Mouse (Mus musculus) neural tube, embryonic 10.5 days (tissue): Measurements from ENCODE around the gene Sh3bp2.

Source experiments
- DNase-seq: peaks from one replicate; pipeline ENCODE4 v3.0.0-alpha.2; 2017; ENCODE audit warnings: low spot score; ENCODE audit errors: extremely low spot score

The Sh3bp2 gene

DNA sequence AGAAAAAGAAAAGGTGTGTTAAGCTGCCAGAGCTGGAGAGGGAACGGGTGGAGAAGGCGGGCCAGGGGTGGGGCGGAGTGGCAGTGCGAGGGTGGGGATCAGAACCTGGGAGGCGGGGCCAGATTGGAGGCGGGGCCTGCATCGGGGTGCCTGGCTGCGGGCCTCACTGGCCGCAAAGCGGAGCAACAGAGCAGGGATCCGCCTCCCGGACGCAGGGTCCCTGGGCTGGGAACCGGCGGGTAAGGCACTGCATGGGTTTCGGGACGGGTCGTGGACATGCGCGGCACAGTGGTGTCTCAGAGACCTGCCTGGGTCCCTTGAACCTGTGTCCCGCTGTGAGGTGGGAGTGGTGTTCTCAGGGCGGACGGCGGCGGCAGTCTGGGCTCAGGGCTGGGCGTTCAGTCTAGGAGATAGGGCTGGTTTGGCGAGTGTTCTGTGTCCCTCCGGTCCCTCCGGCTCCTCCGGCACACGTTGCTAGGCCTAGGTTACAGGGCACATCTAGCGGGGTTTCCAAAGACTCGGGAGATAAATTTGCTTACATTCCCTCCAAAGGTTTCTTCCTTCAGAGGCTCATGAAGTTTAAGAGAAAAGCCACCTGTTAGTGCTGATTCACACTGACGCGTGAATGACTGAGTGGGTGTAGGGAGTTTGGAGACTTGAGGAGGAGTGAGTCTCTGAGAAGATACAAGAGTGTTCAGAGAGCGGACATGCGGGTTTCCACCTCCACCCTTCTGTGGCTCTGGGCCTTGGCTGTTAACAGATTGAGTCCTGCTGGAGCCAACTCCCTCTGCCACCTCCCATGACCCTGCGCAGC lies at the start of gene Sh3bp2:
Gene Sh3bp2 (plus strand): TSS at position 176 of the 814 bp plus-strand sequence.
- peak; percentile 89 for DNase-seq

DNA sequence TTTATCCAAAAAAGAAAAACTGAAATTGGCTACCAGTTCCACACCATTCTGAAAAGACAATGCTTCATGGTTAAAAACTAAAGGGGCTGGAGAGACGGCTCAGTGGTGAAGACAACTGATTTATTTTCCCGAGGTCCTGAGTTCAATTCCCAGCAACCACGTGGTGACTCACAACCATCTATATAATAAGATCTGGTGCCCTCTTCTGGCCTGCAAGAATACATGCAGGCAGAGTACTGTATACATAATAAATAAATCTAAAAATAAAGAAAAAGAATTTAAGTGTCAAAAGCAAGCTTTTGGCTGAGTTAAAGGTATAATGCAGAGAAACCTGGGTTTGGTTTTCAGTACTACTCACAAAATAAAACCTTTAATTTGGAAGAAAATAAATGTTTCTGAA lies 44.7 kb upstream of the Sh3bp2 start:
- no peak for DNase-seq

DNA sequence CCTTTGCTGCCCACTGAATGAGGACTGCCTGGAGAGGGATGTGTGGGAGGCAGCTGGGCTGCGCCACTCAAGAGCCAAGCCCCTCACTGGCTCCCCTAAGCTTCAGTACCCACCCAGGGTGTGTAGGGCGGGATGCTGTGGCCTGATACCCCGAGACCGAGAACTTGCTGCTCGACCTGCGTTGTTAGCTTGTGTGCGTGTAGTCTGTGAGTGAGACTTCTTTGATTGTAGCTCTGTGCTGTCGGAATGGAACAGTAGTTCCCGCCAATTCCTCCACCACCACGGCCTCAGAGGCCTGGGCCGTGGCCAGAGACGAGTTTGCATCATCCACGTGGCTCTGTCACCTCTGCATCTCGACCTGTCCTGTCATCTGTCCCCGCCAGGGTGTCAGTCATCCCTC lies 39.9 kb upstream of the Sh3bp2 start:
- DNase-seq, result no peak

DNA sequence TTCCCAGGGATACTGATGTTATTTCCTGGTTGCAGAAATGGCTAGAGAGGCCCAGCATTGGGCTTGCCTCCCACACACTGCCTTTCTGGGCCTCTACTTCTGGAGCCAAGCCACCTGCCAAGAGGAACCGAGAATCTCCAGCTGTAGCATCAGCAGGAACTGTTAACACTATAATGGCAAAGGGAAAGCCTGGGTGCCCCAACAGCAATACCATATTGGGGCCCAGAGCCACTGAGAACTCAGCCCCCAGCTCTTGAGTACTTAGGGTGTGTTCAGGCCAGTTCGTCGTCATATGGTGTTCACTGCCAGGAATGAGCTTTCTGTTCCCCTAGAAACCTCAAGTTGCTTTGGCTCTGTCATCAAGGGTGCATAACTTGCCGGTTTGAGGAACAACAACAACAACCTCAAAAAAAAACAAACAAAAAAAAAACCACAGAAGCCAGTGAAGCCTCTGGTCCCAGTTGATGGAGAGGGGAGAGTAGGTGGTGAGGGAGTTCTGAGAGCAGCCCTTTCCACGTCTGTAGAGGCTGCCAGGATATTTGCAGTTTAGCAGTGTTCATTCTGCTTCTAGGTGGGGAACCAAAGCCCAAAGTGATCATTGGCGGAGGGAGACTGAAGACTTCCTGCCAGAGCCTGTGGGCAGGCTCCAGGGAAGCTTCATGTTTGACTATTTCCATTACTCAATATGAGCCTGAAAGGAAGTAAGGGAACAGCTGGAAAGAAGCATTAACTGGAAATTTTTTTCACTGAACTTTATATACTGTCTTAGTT lies 38.1 kb upstream of the Sh3bp2 start:
- DNase-seq, result no peak

DNA sequence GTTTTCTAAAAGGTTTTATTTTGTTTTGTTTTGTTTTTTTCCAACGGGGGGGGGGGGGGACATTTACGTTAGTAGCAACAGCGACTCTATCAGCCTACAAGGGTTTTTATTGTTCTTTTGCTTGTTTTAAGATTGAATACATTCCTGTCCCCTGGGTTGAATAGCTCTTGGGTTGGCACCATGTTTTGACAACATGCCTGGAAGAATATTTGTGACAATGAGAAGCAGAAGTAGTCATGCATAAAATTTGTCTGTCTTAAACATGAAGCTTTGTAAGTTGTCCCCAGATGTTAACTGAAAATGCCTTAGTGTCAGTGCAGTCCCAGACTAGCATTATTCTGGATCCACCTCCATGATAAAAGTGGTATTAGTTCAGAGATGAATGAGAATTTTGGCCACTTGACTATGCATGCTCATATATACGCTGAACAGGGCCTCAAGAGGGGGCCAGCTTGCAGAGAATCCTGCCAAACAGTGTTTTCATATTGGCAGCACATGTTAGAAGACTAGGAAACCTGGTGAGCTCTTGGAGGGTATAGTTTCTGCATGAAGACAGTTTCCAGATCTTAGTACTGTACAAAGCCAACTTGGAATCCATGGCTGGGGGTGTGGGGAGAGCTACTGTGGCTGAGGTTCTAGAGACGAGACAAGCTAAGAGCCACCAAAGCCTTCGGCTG lies 36.8 kb upstream of the Sh3bp2 start:
- DNase-seq, result no peak

DNA sequence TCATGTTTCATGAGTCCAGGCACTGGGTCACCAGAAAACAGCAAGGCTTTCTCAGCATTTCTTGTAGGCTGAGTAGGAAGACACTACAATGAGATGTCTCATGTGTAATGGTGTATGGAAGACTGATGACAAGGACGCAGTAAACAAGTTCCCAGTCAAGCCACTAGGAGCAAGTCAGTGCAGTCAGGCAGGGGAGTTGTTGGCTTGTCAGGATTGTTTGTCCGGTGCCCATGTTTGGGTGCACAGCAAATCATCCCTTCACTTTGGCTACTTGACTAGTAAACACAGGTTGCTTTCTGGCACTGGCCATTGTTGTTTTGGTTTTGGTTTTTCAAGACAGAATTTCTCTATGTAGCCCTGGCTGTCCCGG lies 36.2 kb upstream of the Sh3bp2 start:
- no peak for DNase-seq

DNA sequence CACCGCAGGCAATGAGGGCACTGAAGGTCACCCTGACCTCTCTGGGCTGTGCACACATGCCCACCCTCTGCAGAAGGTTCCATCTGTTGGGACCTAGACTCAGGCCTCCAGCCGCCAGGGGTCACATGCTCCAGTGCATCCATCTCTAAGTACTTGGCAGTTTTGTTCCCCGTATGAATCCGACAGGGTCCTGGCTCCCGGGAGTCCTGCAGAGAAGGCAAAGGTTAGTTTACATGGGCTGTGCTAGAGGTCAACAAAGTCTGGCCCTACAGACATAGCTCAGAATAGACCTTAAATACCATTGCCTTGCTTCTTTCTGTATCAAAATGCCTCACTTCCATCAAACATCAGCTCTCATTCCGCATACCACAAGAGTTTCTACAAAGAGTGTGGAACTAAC lies 28.9 kb upstream of the Sh3bp2 start:
- no peak for DNase-seq

DNA sequence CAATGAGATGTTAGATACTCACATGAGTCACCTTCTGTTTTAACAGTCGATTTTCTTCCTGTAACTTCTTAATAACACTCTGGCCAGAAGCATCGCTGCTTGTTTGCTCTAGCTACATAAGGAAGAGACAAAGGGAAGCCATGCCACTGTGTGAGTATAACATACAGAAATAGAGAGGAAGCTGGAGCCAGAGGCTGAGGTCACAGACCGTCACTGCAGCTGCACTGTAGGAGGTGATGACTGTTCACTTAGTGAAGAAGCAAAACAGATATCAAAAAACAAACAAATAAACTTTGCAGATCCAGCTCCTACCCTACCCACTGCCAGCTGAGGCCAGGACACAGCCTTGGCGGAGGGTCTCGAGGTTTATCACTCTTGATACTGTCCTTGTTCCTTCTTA lies 24.8 kb upstream of the Sh3bp2 start:
- no peak for DNase-seq

DNA sequence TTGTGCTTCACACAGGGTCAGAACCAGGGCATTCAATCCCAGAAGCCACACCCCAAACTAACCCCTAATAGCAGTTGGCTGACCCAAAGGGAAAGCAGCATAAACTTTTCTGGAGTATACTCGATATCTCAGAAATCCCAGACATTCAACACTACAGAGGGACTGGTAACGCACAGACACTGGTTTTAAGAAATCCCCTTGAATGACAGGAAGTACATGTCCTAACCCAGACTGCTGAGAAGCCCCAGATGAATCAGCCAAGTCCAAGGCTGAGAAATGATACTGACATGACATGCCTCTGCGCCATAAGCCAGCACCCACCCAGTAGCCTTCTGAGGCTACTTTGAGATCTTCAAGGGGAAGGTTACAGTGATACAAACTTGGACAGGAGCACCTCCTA lies 24.1 kb upstream of the Sh3bp2 start:
- DNase-seq, result no peak

DNA sequence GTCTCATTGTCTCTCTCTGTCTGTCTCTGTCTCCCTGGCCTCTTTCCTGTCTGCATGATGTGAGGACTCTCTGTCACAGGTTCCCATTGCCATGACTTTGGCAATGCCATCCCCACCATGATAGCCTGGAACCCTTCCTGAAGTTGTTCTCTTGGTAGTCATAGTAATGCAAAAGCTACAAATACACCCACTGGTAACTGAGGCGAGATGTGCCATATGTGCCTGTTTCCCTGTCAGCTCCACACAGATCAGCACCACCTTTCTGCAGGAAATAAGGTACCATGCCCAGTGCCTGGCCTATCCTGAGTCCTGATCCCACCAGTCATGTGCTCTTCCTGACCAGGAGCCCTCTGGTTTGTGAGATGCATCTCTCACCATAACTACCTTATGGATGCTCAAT lies 23.2 kb upstream of the Sh3bp2 start:
- no peak for DNase-seq

DNA sequence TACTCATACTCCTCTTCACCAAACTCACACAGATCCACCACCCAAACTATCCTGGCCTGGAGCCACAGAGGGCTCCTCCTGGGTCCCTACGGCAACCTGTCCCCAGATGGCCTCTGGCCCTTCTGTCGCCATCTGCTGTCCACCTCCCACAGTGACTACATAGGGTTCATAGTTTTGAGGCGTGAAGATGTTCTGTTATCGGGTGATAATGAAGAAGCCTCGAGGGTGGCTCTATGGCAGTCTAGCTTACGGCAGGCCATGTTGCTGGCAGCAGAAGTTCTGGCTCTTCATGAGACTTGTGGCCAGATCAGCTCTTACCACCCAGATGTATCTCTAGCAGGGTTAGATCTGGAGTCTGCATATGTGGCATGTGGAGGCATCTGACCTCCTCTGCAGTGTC lies 22.8 kb upstream of the Sh3bp2 start:
- DNase-seq, result no peak

DNA sequence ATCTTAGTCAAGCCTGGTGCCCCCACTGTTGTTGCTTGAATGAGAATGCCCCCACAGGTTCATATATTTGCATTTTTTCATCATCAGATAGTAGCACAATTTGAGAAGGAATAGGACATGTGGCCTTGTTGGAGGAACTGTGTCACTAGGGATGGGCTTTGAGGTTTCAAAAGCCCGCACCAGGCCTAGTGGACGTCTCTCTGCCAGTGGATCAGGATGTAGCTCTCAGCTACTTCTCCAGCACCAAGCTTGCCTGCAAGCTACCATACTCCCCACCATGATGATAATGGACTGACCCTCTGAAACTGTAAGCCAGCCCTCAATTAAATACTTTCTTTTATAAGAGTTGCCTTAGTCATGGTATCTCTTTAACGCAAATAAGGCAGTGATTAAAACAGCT lies 13.2 kb upstream of the Sh3bp2 start:
- DNase-seq, result no peak

DNA sequence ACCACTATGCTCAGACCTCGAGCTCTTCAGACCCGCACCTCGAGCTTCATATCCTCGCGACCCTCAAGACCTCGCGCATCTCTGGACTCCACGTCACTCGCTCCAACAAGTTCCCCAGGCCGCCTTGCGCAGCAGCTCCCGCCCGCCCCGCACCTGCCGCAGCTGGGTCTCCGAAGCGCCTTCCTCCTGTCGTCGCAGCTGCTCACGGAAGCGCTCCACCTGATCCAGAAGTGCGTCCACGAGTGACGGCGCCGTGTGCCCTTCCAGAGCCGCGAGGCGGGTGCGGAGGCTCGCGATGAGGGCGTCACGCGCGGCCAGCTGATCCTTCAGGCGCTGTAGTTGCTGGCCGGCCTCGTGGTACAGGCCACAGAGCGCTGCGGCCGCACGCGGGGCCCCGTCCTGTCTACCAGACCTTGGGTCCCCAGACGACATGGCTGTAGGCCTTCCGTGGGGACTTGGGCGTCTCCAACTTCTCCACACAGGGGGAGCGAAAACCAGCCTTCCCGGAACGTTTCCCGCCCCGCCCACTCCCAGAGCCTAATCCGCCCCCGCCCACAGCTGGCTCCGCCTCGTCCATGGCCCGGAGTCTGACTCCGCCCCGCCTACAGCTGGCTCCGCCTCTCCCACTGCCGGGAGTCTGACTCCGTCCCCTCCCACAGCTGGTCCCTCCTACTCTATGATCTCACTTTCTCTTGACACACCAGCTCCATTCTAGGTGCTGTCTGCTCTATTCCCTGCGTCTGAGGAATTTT lies 12.0 kb upstream of the Sh3bp2 start, which contains the start of gene Tnip2:
Gene Tnip2 (minus strand): TSS at position 526 of the 752 bp plus-strand sequence.
- peak; percentile 92 for DNase-seq

DNA sequence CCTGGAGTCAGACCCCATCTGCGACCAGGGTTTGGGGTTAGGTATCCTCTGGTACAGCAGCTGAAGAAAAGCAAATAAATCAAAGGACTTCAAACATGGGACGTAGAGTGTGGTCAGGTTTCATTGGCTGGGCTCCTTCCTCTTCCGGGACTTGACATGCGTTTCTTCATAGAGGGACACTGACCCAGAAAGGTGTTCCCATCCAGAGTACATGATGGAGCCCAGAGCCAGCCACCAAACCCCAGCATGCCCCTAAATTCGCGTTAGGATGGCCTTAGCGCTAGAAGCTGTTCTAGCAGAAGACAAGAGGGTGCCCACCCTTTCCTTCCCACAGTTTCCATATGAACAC lies 11.4 kb upstream of the Sh3bp2 start:
- DNase-seq, result no peak

DNA sequence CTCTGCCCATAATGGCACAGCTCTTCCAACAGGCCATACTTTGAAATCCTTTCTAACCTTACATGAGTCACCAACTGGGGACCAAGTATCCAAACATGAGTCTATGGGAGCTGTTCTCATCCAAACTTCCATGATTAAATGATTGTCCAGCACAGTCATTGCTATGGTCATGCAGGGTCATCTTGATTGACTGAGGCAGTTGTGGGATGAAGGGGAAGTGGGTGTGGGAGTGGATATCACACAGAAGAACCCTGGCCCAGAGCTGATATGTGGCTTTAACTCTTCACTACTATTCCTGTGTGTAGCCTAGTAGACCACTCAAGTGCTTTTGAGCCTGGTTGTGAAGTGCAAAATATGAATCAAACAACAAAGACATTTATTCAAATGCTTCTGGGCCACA lies 10.5 kb upstream of the Sh3bp2 start:
- DNase-seq, result no peak

DNA sequence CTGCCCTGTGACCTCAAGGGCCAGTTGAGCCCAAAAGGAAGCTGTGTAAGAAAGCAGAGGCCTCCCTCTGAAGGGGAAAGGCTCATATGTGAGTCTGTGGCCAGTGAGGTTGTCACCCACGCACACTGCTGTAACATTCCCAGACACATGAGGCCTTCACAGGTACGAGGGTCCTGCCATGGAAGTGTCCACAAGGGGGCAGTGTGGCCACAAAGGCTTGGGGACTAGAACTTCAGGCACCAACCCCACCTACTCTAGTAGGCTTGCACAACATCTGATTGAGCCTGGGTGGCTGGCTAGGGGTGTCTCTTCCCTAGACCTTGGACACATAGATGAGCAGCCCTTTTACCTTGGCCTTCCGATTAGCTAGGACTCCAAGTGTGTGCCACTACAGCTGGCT lies 7.7 kb upstream of the Sh3bp2 start:
- peak; percentile 74 for DNase-seq

DNA sequence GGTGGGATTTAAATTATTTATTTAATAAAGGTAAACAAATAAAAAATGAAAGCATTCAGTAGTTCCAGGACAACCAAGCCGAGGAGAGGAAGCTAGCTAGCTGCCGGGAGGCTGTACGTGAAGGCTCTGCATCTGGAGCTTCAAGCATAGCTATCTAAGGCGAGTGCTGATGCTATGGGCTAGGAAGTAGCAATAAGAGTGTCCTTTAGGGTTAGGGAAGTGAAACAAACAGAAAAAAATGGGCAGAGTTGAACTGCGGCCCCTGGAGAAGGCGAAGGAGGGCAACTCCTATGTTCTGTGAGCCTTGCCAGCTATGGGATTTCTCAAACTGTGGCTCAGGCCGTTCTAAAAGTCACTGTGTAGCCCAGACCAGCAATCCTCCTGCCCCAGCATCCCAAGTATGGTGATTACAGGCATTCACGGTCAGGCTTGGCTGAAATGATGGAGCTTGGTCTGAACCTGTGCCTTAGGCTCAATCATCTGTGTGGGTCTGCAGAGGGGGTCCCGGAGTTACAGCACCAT lies 6.2 kb upstream of the Sh3bp2 start:
- DNase-seq, result no peak

DNA sequence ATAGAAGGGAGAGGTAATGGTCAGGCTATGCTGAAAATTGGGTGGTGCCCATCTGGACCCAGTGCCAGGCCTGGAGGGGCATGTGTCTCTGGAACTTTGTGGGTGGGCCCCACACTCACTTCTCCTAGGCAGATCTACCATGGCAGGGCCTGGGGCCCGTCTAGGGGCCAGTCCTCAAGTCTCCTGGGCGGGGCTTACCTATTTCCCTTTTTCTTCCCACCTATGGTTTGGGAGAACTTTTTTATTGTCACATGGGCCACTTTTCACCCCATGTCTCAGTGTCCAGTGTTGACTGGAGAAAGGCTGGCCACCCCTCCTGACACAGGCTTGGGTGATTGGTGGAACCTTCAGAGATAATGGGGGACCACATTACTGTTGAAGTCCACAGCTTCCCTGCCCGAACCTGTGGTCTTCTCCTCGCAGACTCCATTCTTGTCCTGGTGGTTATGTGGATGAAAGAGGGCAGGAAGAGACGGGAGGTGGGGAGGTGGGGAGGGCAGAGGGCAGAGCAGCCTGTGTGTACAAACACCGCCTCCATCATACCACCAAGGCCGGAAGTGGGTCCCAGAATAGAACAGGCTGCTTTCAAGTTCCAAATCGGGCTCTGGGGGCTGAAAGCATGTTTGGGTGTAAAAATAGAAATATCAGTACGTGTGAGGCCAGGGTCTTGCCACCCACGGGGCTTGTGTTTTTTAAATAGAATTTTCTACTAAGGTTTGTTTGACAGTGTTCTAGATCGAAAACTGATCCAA lies 5.0 kb upstream of the Sh3bp2 start:
- DNase-seq, result no peak

DNA sequence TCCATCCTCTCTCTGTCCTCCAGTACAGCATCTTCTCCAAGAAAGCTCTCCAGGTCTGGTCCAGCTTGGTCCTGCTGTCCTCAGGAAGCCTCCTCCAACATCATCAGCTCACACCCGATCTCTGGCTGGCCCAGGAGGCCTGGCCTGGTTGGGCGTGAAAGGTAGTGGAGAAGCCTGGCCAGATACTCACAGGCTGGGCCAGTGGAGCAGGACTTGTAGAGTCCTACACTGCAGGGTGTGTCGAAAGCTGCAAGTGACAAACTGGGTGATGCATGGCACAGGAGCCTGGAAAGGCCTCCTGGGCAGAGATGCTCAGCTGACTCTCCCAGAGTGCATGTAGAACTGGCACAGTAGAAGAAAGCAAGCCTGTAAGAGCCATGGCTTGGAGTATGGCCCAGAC lies 4.3 kb upstream of the Sh3bp2 start:
- DNase-seq, result no peak

DNA sequence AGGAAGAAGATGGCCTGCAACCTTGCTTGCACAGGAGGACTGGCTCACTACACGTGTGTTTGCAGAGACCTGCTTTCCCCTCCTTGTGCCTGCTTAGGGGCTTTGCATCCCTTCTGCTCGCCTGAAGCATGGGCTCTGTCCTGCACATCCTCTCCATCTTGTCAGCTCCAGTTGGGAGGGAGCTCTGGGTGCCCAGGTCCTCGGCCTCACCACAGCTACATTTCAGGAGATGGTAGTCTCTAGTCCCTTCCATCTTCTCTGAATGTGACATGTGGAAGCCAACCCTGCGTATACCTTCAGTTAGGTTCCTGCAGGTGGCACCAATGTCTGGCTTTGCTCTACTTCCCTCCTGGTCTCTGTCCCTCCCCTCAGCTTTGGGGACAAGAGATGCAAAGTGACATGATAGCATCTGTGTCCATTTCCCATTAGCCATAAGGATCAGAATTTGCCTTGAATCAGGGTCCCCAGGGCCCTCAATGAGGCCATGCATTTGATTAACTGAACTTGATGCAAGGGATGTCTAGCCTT lies 1.6 kb upstream of the Sh3bp2 start:
- DNase-seq, result no peak
